Mouse (Mus musculus) forebrain, embryonic 11.5 days (tissue): ENCODE results near the gene Slc25a16. TPM values are rescaled to one million over a fixed set of nuclear protein-coding genes. Genes with fewer than 3 reads are reported as not detected.

Experiments used
- ATAC-seq: fragments of 200-750 bp; cut with Nextera tagmentation; replicated peaks from 2 replicates; pipeline ENCODE4 v1.8.0; 2017; ENCODE audit warnings: moderate TSS enrichment; ENCODE audit not compliant: low FRiP score
- DNase-seq: peaks from one replicate; pipeline ENCODE4 v3.0.0-alpha.2; 2017; ENCODE audit warnings: low spot score
- H3K27ac ChIP-seq: fragments of 300-500 bp; sonication (generic); 2 replicates; pipeline ENCODE4 v1.5.1; 2014; ENCODE audit warnings: low read depth, low read length
- H3K27me3 ChIP-seq: fragments of 300-500 bp; sonication (generic); 2 replicates; pipeline ENCODE4 v1.6.1; 2014; ENCODE audit warnings: mild to moderate bottlenecking, low read length, mixed read lengths; ENCODE audit not compliant: control insufficient read depth, insufficient read depth
- H3K36me3 ChIP-seq: fragments of 300-500 bp; sonication (generic); 2 replicates; pipeline ENCODE4 v1.6.1; 2014; ENCODE audit warnings: mild to moderate bottlenecking, low read length, moderate library complexity, mixed read lengths; ENCODE audit not compliant: control insufficient read depth, insufficient read depth
- H3K4me1 ChIP-seq: fragments of 300-500 bp; sonication (generic); replicated peaks from 2 replicates; pipeline ENCODE4 v1.6.1; 2014; ENCODE audit warnings: low read length, mixed read lengths; ENCODE audit not compliant: control insufficient read depth, insufficient read depth
- H3K4me2 ChIP-seq: fragments of 300-500 bp; sonication (generic); 2 replicates; pipeline ENCODE4 v1.6.1; 2014; ENCODE audit warnings: low read depth, mild to moderate bottlenecking, low read length, moderate library complexity, mixed read lengths; ENCODE audit not compliant: severe bottlenecking
- H3K4me3 ChIP-seq: fragments of 300-500 bp; sonication (generic); 2 replicates; pipeline ENCODE4 v1.5.1; 2014; ENCODE audit warnings: low read depth, low read length
- H3K9ac ChIP-seq: fragments of 300-500 bp; sonication (generic); 2 replicates; pipeline ENCODE4 v1.6.1; 2014; ENCODE audit warnings: low read length
- H3K9me3 ChIP-seq: fragments of 300-500 bp; sonication (generic); 2 replicates; pipeline ENCODE4 v1.6.1; 2016; ENCODE audit warnings: low read length, mixed read lengths; ENCODE audit not compliant: control insufficient read depth
- WGBS: fragments of 180-500 bp; shearing (Covaris S2); extraction: QIAGEN DNeasy Blood & Tissue Kit; methylation state at CpG from one replicate; pipeline ENCODE4 v1.1.7; 2014; 5-methylcytosine and 5-hydroxymethylcytosine counted together
- polyA plus RNA-seq: library from polyadenylated mRNA; unstranded; fragments of >200 nt; fragmentation: Nextera tagmentation; extraction: Ambion mirVana; gene quantifications from 2 replicates; pipeline ENCODE4 v1.2.1, GENCODE M21; 2014

Gene Slc25a16
- polyA plus RNA-seq, 1 experiment from 2014 or later: 12.6 TPM

DNA sequence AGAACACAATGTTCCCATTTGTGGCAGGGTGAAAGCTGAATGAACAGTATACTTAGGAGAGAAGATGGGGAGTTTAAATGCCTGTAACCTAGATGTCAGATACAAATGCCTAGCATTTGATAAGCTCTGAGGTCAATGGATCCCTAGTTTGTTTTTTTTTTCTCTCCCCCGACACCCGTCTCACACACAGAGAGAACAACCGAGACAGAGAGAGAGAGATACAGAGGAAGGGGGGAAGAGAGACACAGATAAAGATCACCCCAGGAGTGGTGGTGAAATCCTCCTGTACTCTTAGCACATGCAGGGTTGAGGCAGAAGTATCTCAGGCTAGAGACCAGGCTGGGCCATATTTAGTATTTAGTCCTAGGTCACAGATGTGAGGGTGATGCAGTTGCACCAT is 1.4 kb upstream of the Slc25a16 start:
- WGBS: 93% methylated on average over 3 of the region's 3 CpGs

DNA sequence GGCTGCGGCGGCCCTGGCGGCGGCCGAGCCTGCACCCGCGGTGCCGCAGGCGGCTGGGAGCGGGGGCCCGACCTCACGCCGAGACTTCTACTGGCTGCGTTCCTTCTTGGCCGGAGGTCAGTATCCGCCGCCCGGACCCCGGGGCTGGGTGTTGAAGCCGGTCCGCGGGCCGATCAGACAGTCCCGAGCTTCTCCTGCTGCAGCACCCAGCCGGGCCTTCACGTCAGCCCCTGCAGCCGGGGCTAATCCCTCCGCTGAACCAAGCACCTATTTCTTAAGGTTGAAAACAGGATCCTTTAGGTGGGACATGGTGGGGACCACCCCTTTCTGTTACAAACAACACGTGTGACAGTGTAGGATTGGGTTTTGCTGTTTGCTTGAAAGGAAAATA is 328 bp downstream of the Slc25a16 start:
- Histone ChIP-seq H3K27me3 (no peaks in the 10 kb centered on the region), H3K4me1 (peaks cover 3% of the 10 kb centered on the region; the same call in 1 of the 2 replicates), H3K4me2 (peak overlapping the region; percentile 87), H3K9me3 (no peaks in the 10 kb centered on the region), H3K27ac (0 out of 2 replicates have a peak overlapping the region, but pooled peaks have one; percentile 18), H3K36me3 (no peaks in the 10 kb centered on the region), H3K9ac (peak overlapping the region; percentile 83), H3K4me3 (peak overlapping the region; percentile 99)
- DNase-seq (no peak), ATAC-seq (peak; percentile 71)
- 0% methylated on average over 28 of the region's 29 CpGs for whole genome bisulfite sequencing

More for the DNA sequence above, 1.4 kb upstream of the Slc25a16 start:
- Histone ChIP-seq H3K9me3 (no peaks in the 10 kb centered on the region), H3K27me3 (no peaks in the 10 kb centered on the region), H3K4me1 (peaks cover 3% of the 10 kb centered on the region; the same call in 1 of the 2 replicates), H3K4me2 (no peak overlapping the region), H3K4me3 (no peak overlapping the region), H3K27ac (no peak overlapping the region), H3K9ac (no peak overlapping the region), H3K36me3 (no peaks in the 10 kb centered on the region)
- DNase-seq (no peak), ATAC-seq (no peak)

DNA sequence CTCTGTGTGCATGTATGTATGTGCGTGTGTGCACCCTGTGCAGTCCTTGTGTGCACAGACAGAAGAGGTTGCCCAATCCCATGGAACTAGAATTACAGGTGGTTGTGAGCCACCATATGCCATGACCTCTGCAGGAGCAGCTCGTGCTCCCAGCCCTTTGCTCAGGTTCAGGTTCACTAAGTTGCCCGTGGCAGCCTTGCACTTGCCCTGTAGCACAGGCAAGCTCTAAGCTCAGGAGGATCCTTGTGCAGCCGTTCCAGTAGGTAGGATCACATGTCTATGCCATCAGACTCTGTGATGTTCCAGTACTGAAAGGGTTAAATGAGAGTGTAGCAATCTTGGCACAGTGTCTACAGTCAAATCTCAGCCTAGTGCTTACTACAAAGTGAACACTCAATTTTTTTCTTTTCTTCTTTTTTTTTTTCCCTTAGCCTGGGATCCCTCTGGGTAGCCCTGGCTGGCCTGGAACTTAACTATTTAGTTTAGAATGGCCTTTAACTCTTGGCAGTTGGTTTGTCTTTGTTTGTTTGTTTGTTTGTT is 3.7 kb downstream of the Slc25a16 start:
- no peak for DNase-seq

DNA sequence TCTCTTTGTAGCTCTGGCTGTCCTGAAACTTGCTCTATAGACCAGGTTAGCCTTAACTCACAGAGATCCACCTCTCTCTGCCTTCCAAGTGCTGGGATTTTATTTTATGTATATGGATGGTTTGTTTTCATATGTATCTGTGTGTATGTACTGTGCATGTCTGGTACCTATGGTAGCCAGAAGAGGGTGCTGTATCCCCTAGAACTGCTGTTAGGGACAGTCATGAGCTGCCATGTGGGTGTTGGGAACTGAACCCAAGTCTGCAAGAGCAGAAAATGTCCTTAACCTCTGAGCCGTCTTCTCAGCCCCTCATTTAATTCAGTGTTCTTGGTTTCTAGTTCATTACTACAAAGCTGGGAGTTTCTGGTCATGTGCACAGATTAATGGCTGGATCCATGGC is 11.9 kb downstream of the Slc25a16 start:
- ATAC-seq (no peak), DNase-seq (no peak)
- Histone ChIP-seq H3K27me3 (no peaks in the 10 kb centered on the region), H3K4me3 (no peak overlapping the region), H3K27ac (no peak overlapping the region), H3K9ac (no peak overlapping the region), H3K36me3 (no peaks in the 10 kb centered on the region; the same call in 1 of the 2 replicates), H3K4me2 (no peak overlapping the region), H3K4me1 (no peaks in the 10 kb centered on the region), H3K9me3 (no peaks in the 10 kb centered on the region)
- 95% methylated on average over 1 of the region's 1 CpGs for WGBS

More for the DNA sequence above, 3.7 kb downstream of the Slc25a16 start:
- no peaks in the 10 kb centered on the region for H3K27me3 ChIP-seq
- 88% methylated on average over 4 of the region's 4 CpGs for WGBS
- no peak for ATAC-seq
- H3K36me3 ChIP-seq: no peaks in the 10 kb centered on the region; the same call in 1 of the 2 replicates
- no peak overlapping the region for H3K9ac ChIP-seq
- H3K4me2 ChIP-seq: no peak overlapping the region
- no peaks in the 10 kb centered on the region for H3K9me3 ChIP-seq
- peaks cover 3% of the 10 kb centered on the region; the same call in 1 of the 2 replicates for H3K4me1 ChIP-seq
- no peak overlapping the region for H3K4me3 ChIP-seq
- H3K27ac ChIP-seq: no peak overlapping the region

DNA sequence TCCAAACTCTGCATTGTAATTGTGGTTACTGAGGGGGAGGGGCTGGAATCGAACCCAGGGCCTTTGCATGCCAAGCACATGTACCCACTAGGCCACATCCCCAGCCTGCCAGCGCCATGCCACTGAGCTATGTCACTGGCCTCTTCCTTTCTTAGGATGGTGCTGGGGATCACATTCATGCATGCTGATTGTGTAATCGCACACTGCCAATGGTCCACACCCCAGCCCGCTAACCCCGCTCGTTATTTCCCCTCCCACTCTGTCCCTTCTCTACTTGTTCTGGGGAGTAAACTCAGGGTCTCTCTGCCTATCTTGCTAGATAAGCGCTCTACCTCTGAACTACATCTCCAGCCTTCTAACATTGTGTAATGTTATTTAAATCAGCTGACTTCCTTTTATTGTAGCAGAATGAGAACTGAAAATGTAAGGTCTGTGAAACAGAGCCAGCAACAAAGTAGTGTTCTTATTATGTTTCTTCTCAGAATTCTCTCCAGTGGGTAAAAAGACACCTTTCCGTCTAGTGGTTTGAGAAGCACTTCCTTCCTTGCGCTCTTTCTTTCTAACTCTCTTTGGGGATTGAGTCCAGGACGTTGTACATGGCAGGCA is 24.6 kb downstream of the Slc25a16 start:
- no peaks in the 10 kb centered on the region for H3K27me3 ChIP-seq
- DNase-seq (no peak), ATAC-seq (no peak)

DNA sequence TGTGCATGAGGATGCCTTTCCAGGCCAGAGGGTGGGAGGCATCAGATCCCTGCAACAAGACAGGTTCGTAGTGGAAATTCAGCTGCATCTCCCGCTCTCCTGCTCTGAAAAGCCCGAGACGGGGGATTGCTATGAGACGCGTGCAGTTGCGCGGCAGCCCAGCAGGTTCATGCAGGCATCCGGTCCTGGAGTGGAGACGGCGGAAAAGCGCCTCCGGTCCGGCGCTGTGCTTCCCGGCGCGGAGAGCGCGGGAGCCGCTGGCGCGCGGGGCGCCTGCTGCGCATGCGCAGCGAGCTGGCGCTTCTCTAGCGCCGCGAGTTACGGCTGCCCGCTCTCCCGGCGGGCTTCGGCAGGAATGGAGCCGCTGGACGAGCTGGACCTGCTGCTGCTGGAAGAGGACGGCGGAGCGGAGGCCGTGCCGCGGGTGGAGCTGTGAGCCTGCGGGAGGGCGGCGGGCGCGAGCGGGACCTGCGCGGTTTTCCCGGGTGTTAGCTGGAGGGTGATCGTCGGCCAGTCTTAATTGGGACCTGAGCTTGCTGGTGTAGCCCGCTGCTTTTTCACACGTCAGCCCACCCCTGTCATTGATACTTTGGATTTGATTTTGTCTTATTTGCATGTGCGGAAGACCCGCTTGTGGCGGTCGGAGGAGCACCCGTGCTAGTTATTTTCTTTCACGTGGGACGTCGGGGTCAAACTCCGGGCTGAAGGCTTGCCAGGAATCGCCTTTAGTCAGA is 26.5 kb downstream of the Slc25a16 start, which contains the start of gene Dna2:
Gene Dna2 (plus strand): TSS at position 289 of the 734 bp plus-strand sequence.
- H3K27ac ChIP-seq: peak within 1 kb of the TSS; percentile 90
- no peaks in the 10 kb centered on the region for H3K27me3 ChIP-seq
- peak within 1 kb of the TSS; percentile 66 for H3K4me3 ChIP-seq
- no peaks in the 10 kb centered on the region for H3K9me3 ChIP-seq
- H3K36me3 ChIP-seq: no peaks in the 10 kb centered on the region; the same call in 1 of the 2 replicates
- peak within 1 kb of the TSS; percentile 89 for H3K9ac ChIP-seq
- 0% methylated on average over 63 of the region's 68 CpGs for WGBS
- ATAC-seq: peak; percentile 94
- peak; percentile 90 for DNase-seq
- H3K4me2 ChIP-seq: peak within 1 kb of the TSS; percentile 83
- 0 out of 2 replicates have a peak, but pooled peaks cover 2% of the 10 kb centered on the region for H3K4me1 ChIP-seq

More for the DNA sequence above, 24.6 kb downstream of the Slc25a16 start:
- Histone ChIP-seq H3K9me3 (no peaks in the 10 kb centered on the region), H3K4me1 (0 out of 2 replicates have a peak, but pooled peaks cover 2% of the 10 kb centered on the region), H3K36me3 (no peaks in the 10 kb centered on the region; the same call in 1 of the 2 replicates), H3K4me2 (no peak overlapping the region), H3K27ac (no peak overlapping the region), H3K9ac (no peak overlapping the region), H3K4me3 (no peak overlapping the region)
- WGBS: 88% methylated on average over 10 of the region's 10 CpGs

DNA sequence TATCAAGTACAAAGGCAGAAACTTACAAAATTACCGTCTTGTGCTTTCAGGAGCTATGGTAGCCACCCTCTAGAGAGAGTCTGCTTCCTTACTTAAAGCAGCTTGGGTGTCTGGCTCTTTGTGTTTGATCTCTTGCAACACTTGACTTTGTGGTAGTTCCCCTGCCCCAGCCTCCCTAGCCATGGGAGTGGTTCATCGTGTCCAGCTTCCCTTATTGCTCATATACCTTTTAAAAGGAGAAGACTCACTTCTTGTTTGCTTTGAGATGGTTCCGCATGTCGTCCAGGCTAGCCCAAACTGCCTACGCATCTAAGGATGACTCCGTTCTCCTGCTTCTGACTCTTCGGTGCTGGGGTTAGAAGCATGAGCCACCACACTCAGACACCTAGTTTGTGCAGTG is 28.1 kb downstream of the Slc25a16 start:
- H3K4me1 ChIP-seq: 0 out of 2 replicates have a peak, but pooled peaks cover 2% of the 10 kb centered on the region
- DNase-seq: no peak
- no peak overlapping the region for H3K9ac ChIP-seq
- no peak overlapping the region for H3K27ac ChIP-seq
- H3K4me2 ChIP-seq: no peak overlapping the region
- peaks cover 3% of the 10 kb centered on the region; the same call in 1 of the 2 replicates for H3K36me3 ChIP-seq
- no peak for ATAC-seq
- no peak overlapping the region for H3K4me3 ChIP-seq
- WGBS: 95% methylated on average over 7 of the region's 7 CpGs
- H3K9me3 ChIP-seq: no peaks in the 10 kb centered on the region
- H3K27me3 ChIP-seq: no peaks in the 10 kb centered on the region

DNA sequence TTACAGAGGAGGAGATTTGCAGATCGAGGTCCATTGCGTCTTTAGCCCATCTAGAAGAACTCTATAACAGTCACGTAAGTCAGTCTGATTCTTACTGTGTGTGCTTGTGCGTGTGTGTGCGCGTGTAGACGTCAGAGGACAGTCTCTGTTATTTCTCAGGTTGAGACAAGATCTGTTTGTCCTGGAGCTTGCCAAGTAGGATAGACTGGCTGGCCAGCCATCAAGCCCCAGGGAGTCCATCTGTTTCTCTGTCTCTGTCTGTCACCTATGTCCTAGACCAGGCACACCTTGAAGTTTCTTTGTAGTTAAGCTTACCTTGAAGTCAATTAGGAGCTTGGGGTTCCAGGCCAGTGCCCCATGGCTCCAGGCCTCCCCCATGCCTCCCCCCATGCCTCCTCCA is 43.5 kb downstream of the Slc25a16 start:
- peaks cover 19% of the 10 kb centered on the region for H3K36me3 ChIP-seq
- no peak overlapping the region for H3K4me2 ChIP-seq
- H3K4me3 ChIP-seq: no peak overlapping the region
- H3K27me3 ChIP-seq: no peaks in the 10 kb centered on the region
- DNase-seq (no peak), ATAC-seq (no peak)
- 98% methylated on average over 7 of the region's 7 CpGs for WGBS
- H3K9ac ChIP-seq: no peak overlapping the region
- H3K27ac ChIP-seq: no peak overlapping the region
- no peaks in the 10 kb centered on the region for H3K4me1 ChIP-seq
- H3K9me3 ChIP-seq: no peaks in the 10 kb centered on the region
